Mouse (Mus musculus) midbrain, embryonic 12.5 days (tissue): ENCODE measurements at regions not wholly inside any gene's neighbourhood (a gene's known extent, or its start where the extent isn't known, plus 50 kb on each side); places are given as distances from the start of the nearest gene placed in this dataset.

Source experiments
- ATAC-seq: fragments of 200-750 bp; cut with Nextera tagmentation; 2 replicates; pipeline ENCODE4 v1.8.0; 2017; ENCODE audit warnings: low read depth, moderate TSS enrichment, moderate library complexity; ENCODE audit not compliant: low FRiP score
- H3K27ac ChIP-seq: fragments of 300-500 bp; sonication (generic); replicated peaks from 2 replicates; pipeline ENCODE4 v1.5.1; 2016; ENCODE audit warnings: mild to moderate bottlenecking
- H3K27me3 ChIP-seq: fragments of 300-500 bp; sonication (generic); 2 replicates; pipeline ENCODE4 v1.6.1; 2016; ENCODE audit warnings: mild to moderate bottlenecking
- H3K36me3 ChIP-seq: fragments of 300-500 bp; sonication (generic); 2 replicates; pipeline ENCODE4 v1.6.1; 2016
- H3K4me1 ChIP-seq: fragments of 300-500 bp; sonication (generic); 2 replicates; pipeline ENCODE4 v1.6.1; 2016
- H3K4me2 ChIP-seq: fragments of 300-500 bp; sonication (generic); replicated peaks from 2 replicates; pipeline ENCODE4 v1.6.1; 2016; ENCODE audit warnings: mild to moderate bottlenecking, moderate library complexity
- H3K4me3 ChIP-seq: fragments of 300-500 bp; sonication (generic); 2 replicates; pipeline ENCODE4 v1.5.1; 2016; ENCODE audit warnings: mild to moderate bottlenecking
- H3K9ac ChIP-seq: fragments of 300-500 bp; sonication (generic); replicated peaks from 2 replicates; pipeline ENCODE4 v1.6.1; 2016; ENCODE audit warnings: mild to moderate bottlenecking, moderate library complexity
- H3K9me3 ChIP-seq: fragments of 300-500 bp; sonication (generic); 2 replicates; pipeline ENCODE4 v1.6.1; 2016; ENCODE audit warnings: mild to moderate bottlenecking
- WGBS: fragments of 180-500 bp; shearing (Covaris S2); methylation state at CpG from one replicate; pipeline ENCODE4 v1.1.7; 2016; 5-methylcytosine and 5-hydroxymethylcytosine counted together

DNA sequence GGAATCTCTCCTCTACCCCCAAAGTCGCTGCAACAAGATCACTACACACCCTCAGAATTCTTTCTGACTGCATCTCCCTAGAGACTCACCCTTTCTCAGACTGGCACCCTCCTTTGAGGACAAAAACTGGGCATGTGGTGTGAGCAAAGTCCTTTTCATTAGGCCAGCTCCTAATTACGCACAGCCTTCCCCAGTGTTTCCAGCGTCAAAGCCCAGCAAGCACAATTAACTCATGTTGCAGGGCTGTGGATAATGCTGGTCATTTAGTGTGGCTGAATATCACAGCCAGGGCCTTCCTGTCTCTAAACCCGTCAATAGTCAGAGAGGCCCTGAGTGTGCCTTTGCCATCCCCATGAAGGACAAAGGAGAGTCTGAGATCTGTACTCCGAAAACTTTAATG lies 114.2 kb upstream of the Arhgap5 start:
- no peak overlapping the region for H3K27ac ChIP-seq
- peak; percentile 27; the same call in 1 of the 2 replicates for ATAC-seq

DNA sequence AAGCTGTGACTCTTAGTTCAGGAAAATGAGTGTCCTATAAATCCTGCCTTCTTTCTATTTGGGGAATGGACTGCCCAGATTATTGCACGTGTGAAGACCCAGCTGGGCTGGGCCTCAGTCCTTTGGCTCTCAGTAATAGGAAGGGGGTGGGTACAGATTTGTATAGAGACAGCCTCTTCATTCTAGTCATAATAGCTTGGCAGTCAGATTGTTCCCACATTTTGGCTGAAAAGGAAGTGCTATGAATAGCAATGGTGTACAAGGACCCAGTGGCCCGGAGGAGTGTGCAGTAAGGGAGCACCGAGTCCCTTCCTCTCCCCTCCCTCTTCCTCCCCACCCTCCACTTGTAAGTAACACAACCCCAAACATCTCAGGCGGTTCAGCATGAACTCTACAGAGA lies 113.5 kb upstream of the Arhgap5 start:
- no peak overlapping the region for H3K4me3 ChIP-seq
- 0 out of 2 replicates have a peak, but pooled peaks cover 3% of the 10 kb centered on the region for H3K27me3 ChIP-seq
- no peaks in the 10 kb centered on the region for H3K36me3 ChIP-seq
- H3K9me3 ChIP-seq: no peaks in the 10 kb centered on the region
- 48% methylated on average over 4 of the region's 4 CpGs for WGBS
- ATAC-seq: no peak; the same call in 1 of the 2 replicates
- no peak overlapping the region for H3K9ac ChIP-seq
- H3K27ac ChIP-seq: no peak overlapping the region
- H3K4me2 ChIP-seq: no peak overlapping the region
- peaks cover 32% of the 10 kb centered on the region for H3K4me1 ChIP-seq

More for the DNA sequence above, 114.2 kb upstream of the Arhgap5 start:
- Histone ChIP-seq H3K36me3 (no peaks in the 10 kb centered on the region), H3K4me2 (no peak overlapping the region), H3K27me3 (0 out of 2 replicates have a peak, but pooled peaks cover 3% of the 10 kb centered on the region), H3K4me3 (no peak overlapping the region), H3K9ac (no peak overlapping the region), H3K9me3 (no peaks in the 10 kb centered on the region), H3K4me1 (peaks cover 25% of the 10 kb centered on the region)
- WGBS: 53% methylated on average over 5 of the region's 5 CpGs

DNA sequence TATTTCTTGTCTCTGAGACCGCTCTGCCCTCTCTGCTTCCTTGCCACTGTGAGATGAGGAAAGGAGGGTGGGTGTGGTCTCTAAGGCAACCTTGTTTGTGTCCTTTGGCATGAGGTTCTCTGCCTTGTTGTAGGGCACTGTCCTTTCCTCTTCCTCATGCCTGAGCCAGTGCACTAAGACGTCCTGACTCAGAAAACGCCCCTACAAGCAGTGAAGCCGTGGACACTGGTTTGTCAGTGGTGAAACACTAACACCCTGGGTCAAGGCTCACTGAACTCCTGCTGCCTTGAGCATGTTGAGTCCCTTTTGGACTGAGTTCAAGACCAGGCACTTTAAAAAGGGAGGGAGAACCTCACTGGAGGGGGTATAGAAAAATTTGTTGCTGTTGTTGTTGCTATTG lies 111.1 kb upstream of the Arhgap5 start:
- Histone ChIP-seq H3K27ac (no peak overlapping the region), H3K4me3 (no peak overlapping the region), H3K4me2 (no peak overlapping the region), H3K36me3 (no peaks in the 10 kb centered on the region), H3K9ac (no peak overlapping the region), H3K4me1 (peaks cover 46% of the 10 kb centered on the region), H3K9me3 (no peaks in the 10 kb centered on the region), H3K27me3 (0 out of 2 replicates have a peak, but pooled peaks cover 3% of the 10 kb centered on the region)
- ATAC-seq: no peak
- WGBS: 63% methylated on average over 4 of the region's 4 CpGs

DNA sequence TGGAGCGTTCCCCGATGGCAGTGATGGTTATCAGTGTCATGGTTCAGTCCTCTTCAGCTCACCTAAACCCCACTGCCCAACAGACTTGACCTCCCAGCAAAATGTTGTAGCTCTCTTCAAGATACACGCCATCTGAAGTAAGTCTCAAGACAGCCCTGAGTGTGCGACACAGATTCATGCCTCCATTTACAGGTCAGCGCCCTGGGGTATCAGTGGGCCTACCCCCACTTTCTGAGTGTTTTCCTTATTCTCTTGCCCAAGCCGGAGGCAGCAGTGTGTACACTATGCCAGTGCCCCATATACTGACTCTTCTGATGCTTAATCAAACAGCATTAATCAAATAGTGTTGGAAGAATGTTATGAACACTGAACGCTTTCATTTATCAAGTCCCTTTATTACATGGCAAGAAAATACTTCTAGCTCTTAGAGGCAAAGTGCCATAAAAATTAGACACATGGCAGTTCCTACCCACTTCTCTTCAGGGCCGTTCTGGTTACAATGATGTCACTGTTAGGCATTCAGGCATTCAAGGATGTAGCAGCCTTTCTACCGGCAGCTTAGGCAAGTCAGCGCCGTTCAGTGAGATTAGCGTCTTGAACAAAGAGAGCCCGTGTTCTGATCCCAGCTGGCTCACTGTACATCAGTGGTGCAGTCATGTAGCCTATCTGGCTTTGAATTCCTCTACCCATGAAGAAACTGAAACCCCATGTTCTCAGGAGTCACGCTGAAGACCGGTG lies 109.6 kb upstream of the Arhgap5 start:
- Histone ChIP-seq H3K36me3 (no peaks in the 10 kb centered on the region), H3K9ac (no peak overlapping the region), H3K4me1 (peaks cover 50% of the 10 kb centered on the region), H3K27me3 (0 out of 2 replicates have a peak, but pooled peaks cover 3% of the 10 kb centered on the region), H3K9me3 (no peaks in the 10 kb centered on the region), H3K4me3 (no peak overlapping the region), H3K4me2 (no peak overlapping the region), H3K27ac (0 out of 2 replicates have a peak overlapping the region, but pooled peaks have one; percentile 15)
- 58% methylated on average over 15 of the region's 15 CpGs for WGBS
- peak; percentile 61 for ATAC-seq

DNA sequence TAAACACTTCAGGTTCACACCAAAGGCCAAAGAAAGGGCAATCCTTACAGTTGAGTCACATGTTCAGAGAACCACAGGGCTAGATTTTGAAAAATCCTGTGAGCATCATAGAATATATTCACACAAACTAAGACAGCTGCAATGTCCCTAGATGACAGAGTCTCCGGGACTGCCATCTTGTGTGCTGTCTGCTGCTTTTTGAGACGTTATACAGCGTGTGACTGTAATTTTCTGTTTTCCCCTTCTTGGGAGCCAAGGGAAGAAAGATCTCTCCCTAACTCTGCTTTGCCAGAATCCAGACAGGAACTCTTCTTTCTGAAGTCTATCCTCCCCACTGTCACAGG lies 109.1 kb upstream of the Arhgap5 start:
- Histone ChIP-seq H3K27me3 (0 out of 2 replicates have a peak, but pooled peaks cover 3% of the 10 kb centered on the region), H3K9me3 (no peaks in the 10 kb centered on the region), H3K4me2 (no peak overlapping the region), H3K36me3 (no peaks in the 10 kb centered on the region), H3K27ac (peak overlapping the region; percentile 15; the same call in 1 of the 2 replicates), H3K4me3 (no peak overlapping the region), H3K4me1 (peaks cover 45% of the 10 kb centered on the region), H3K9ac (no peak overlapping the region)
- ATAC-seq: no peak
- WGBS: 91% methylated on average over 3 of the region's 3 CpGs

DNA sequence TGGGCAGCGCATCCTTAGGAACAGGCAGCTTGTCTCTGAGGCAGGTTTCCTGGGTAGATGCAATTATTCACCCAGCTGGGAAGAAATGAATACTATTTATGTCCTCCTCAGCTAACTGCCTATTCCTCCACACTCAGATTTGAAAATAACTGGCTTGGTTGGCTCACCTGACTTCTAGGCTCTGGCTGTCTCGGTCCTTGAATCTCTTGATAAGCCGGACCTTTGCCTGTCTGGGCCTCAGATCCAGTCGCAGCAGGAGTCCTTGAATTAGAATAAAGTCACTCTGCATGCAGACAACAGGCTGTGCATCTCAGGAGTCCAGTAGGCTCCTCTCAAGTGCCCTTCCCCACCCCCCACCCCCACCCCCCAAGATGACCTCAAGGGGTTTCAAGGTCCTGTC lies 108.7 kb upstream of the Arhgap5 start:
- ATAC-seq: no peak
- Histone ChIP-seq H3K27me3 (0 out of 2 replicates have a peak, but pooled peaks cover 3% of the 10 kb centered on the region), H3K9ac (no peak overlapping the region), H3K9me3 (no peaks in the 10 kb centered on the region), H3K4me3 (no peak overlapping the region), H3K4me1 (peaks cover 42% of the 10 kb centered on the region), H3K27ac (no peak overlapping the region; the same call in 1 of the 2 replicates), H3K4me2 (no peak overlapping the region), H3K36me3 (no peaks in the 10 kb centered on the region)
- 43% methylated on average over 4 of the region's 4 CpGs for WGBS

DNA sequence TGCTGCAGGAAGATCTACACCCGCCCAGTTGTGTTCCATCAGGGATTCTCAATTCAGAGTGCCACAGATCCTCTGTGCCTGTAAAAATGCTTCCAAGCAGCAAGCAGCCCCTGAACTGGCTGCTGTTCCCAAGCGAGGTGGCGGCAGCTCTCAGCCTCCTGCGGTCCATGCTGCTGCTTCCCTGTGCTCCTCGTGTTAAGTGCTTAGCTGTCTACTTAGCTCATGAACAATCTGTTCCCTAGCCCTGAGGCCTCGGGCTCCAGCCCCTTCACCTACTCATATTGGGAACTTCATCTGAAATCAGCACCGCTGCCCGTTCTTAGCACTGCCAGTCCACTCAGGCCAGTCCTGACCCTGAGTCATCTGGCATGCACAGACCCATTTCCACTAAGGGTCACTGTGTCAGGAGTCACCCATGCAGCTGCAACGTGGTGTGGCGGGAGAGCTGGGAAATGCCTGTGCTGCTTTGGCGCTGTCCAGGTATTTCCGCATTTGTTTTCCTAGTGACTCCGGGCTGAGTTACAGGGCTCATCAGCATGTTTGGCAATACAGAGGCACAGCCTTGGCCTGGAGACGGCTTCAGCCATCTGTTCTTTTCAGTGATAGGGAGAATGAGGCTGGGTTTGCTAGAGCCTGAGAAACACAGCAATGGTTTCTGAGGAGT lies 107.5 kb upstream of the Arhgap5 start:
- H3K4me2 ChIP-seq: no peak overlapping the region
- WGBS: 55% methylated on average over 14 of the region's 14 CpGs
- no peak overlapping the region for H3K4me3 ChIP-seq
- no peaks in the 10 kb centered on the region for H3K36me3 ChIP-seq
- no peak overlapping the region for H3K9ac ChIP-seq
- 0 out of 2 replicates have a peak, but pooled peaks cover 3% of the 10 kb centered on the region for H3K27me3 ChIP-seq
- H3K27ac ChIP-seq: no peak overlapping the region
- no peaks in the 10 kb centered on the region for H3K9me3 ChIP-seq
- peaks cover 37% of the 10 kb centered on the region for H3K4me1 ChIP-seq
- no peak for ATAC-seq

DNA sequence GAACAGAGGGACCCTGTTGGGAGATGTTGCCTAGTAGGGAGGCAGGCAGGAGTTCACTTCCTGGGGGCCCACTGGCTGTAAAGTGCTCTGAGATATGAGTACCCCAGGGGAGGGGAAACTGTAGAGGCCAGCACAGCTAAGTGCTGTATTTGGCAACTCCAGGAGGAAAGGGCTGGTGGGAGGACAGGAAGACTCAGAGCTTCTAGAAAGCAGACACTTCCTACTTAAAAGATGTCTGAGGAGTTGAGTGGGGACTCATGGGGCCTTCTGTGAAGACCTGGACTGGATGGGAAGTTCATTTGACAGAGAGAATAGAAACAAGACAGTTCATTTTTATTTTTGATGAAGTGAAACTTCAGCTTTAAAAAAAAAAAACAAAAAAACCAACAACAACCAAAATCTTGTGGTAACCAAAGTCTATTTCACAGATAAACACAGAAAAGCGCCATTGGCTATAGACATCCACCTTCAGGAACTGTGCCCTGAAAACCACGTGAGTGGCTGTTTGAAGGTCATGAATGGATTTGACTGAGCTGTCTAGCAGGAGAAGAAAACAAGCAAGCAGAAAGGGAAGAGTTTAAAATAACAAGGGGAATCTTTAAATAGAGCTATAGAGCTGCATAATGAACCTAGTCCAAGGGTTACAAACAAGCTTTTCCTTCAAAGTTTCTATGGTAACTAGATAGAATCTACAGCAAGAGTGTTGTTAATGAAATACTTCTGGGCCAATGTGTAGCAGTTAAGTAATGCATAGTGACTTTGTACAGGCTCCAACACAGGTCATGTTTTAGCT lies 105.9 kb upstream of the Arhgap5 start:
- H3K27ac ChIP-seq: no peak overlapping the region
- no peaks in the 10 kb centered on the region for H3K9me3 ChIP-seq
- no peaks in the 10 kb centered on the region for H3K27me3 ChIP-seq
- peaks cover 37% of the 10 kb centered on the region for H3K4me1 ChIP-seq
- WGBS: 60% methylated on average over 2 of the region's 2 CpGs
- H3K4me3 ChIP-seq: no peak overlapping the region
- H3K36me3 ChIP-seq: no peaks in the 10 kb centered on the region
- H3K4me2 ChIP-seq: no peak overlapping the region
- H3K9ac ChIP-seq: no peak overlapping the region
- no peak for ATAC-seq

DNA sequence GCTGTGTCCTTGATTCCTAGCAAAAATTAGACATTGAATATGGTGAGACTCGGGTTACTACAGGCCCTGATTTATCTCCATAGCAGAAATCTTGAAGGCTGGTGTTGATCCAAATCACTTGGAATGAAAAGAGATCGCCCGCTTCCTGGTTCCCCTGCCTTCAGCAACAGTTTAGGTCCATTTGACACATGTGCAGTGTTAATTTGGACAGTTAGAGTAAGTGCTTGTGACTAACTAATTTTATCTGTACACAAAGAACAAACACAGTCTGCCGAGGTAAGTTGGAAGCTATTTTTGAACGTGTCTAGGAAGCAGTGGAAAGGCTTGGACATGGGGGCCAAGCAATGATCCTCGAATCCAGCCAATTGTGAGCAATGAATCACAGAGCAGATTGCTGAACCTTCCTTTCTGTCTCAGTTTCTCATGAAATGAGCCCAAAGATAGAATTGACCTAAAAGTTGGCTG lies 105.2 kb upstream of the Arhgap5 start:
- Histone ChIP-seq H3K4me3 (no peak overlapping the region), H3K4me1 (peaks cover 37% of the 10 kb centered on the region), H3K9ac (no peak overlapping the region), H3K27me3 (no peaks in the 10 kb centered on the region), H3K9me3 (no peaks in the 10 kb centered on the region), H3K27ac (no peak overlapping the region), H3K4me2 (no peak overlapping the region), H3K36me3 (no peaks in the 10 kb centered on the region)
- no peak for ATAC-seq
- 80% methylated on average over 6 of the region's 6 CpGs for WGBS

DNA sequence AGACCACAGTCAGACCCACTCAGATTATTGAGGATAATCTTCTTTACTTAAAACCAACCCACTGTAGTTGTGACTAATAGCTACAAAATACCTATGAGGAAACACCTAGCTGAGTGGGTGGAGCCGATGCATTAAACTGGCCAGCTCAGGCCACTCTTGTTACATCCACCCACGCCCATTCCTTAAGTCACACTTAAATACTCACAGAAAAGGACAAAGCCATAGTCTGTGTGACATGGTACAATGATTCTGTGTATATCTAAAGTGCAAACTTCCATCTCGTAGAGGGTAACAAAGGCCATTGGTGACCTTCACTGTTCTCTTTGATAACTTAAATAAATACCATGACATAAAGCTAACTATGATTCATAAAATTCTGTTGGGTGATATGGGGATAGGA lies 103.7 kb upstream of the Arhgap5 start:
- Histone ChIP-seq H3K9ac (no peak overlapping the region), H3K4me1 (peaks cover 22% of the 10 kb centered on the region), H3K27me3 (no peaks in the 10 kb centered on the region), H3K9me3 (no peaks in the 10 kb centered on the region), H3K4me2 (no peak overlapping the region), H3K36me3 (no peaks in the 10 kb centered on the region), H3K4me3 (no peak overlapping the region), H3K27ac (no peak overlapping the region)
- ATAC-seq: no peak
- 88% methylated on average over 3 of the region's 3 CpGs for WGBS

DNA sequence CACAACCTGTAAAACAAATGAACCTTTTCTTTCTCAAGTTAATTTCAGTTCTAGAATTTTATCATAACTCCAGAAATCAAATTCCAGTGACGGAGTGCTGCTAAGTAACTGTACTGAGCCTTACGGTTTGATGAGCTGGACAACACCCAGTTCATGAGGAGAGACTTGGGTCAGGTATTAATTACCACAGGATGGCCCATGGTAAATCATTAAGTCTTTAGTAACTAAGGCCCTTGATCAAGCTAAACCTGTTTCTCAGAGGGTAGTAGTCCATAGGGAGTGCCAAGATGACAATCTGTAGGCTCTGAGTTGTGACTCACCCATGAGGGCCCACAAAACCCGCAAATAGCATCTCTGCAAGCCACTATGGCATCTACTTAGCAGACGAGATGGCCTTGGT lies 101.1 kb upstream of the Arhgap5 start:
- no peaks in the 10 kb centered on the region for H3K9me3 ChIP-seq
- no peaks in the 10 kb centered on the region for H3K36me3 ChIP-seq
- H3K4me2 ChIP-seq: no peak overlapping the region
- H3K4me1 ChIP-seq: peaks cover 6% of the 10 kb centered on the region; the same call in 1 of the 2 replicates
- H3K9ac ChIP-seq: no peak overlapping the region
- H3K27me3 ChIP-seq: no peaks in the 10 kb centered on the region
- no peak overlapping the region for H3K4me3 ChIP-seq
- WGBS: 92% methylated on average over 4 of the region's 4 CpGs
- no peak for ATAC-seq
- no peak overlapping the region for H3K27ac ChIP-seq

DNA sequence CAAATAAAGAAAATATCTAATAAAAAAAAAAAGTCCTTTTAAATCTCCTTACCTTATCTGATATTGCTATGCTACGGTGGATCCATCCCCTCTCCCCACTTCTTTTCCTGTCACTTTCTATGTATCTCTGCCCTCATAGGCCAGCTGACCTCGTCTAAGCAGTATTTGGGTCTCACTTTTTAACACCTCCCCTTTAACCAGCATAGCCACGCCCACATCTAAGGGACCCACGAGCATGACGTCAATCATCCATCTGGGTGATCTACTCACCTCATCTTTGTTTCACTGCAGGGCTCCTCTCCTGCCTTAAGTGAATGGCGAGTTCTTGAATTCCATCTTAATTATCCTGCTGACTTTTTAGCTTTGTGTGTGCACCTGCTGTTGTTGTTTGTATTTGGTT lies 97.4 kb upstream of the Arhgap5 start:
- Histone ChIP-seq H3K4me3 (no peak overlapping the region), H3K4me1 (no peaks in the 10 kb centered on the region), H3K36me3 (no peaks in the 10 kb centered on the region), H3K27me3 (no peaks in the 10 kb centered on the region), H3K9ac (no peak overlapping the region), H3K27ac (no peak overlapping the region), H3K4me2 (no peak overlapping the region), H3K9me3 (no peaks in the 10 kb centered on the region)
- 77% methylated on average over 6 of the region's 6 CpGs for WGBS
- ATAC-seq: no peak
